ENCODE assay signal across 9 mouse cellular contexts in genomic region chr14:44988456-44989016, GRCm38 (mm10). TPM values are rescaled to one million over a fixed set of nuclear protein-coding genes. Genes with fewer than 3 reads are reported as not detected.
DNase-seq lines count a peak whose midpoint lies in the region; ATAC-seq and TF ChIP-seq lines count a peak whose summit lies in the region.
"Had no signal": no experiment of that assay in that cellular context is flagged by ENCODE, and none has a peak within 500 bp of the region (broad histone marks: within the 10 kb centered on the region; RNA-seq: fewer than 3 reads in every experiment).

No protein-coding gene starts in this region.

- TF ChIP-seq POLR2A in heart, adult 2 months (IDR thresholded peaks at IDR 0.05; ENCODE audit: insufficient read depth, low read depth, low read length): no peak

- peak overlapping the region; percentile 15; the same call in 1 of the 2 replicates for H3K27ac ChIP-seq in heart, adult 2 months

- ATAC-seq in cerebellum, adult (ENCODE audit: insufficient number of reproducible peaks, low FRiP score, low TSS enrichment): 0 out of 2 replicates have a peak, but pooled peaks have one; percentile 27
- ATAC-seq in megakaryocyte-erythroid progenitor cell, adult 5-6 weeks (replicated peaks; ENCODE audit: low FRiP score, low TSS enrichment, poor library complexity, severe bottlenecking): peak; percentile 56

- TF ChIP-seq CTCF in heart, adult 2 months (IDR thresholded peaks at IDR 0.05): no peak

- no peak for DNase-seq in cerebellum, adult 18-20 months
- peak; percentile 64 for DNase-seq in T-cell, adult 2 months (ENCODE audit: low spot score)
- DNase-seq in heart, adult 2 months: peak; percentile 21 to 49
- peak; percentile 28 to 44 for DNase-seq in kidney, postnatal 4 days
- DNase-seq in splenic B cell, adult 2 months (ENCODE audit: low read depth, low spot score): peak; percentile 51
- DNase-seq in right cerebral cortex, postnatal 4 days: no peak

- H3K27me3 ChIP-seq in heart, adult 2 months (ENCODE audit: control insufficient read depth, insufficient read depth, low read length): peaks cover 9% of the 10 kb centered on the region; the same call in 1 of the 2 replicates
- H3K27me3 ChIP-seq in splenic B cell, adult 2 months (ENCODE audit: control insufficient read depth, insufficient read depth, low read length, poor library complexity, severe bottlenecking): no peaks in the 10 kb centered on the region

- H3K9ac ChIP-seq in heart, adult 2 months (ENCODE audit: low read depth, low read length): peak overlapping the region; percentile 47

- TF ChIP-seq EP300 in heart, adult 2 months (IDR thresholded peaks at IDR 0.05; ENCODE audit: insufficient read depth, low read depth, low read length): no peak

- WGBS in heart, adult 2 months: 7% methylated on average over 14 of the region's 14 CpGs

- intact Hi-C loops in heart, adult 2 months (cut with DNase I): loop anchor here (1.0 kb wide), 1 partner anchor 155 kb away; no protein-coding TSS in a partner anchor

- peak overlapping the region; percentile 47 for H3K4me3 ChIP-seq in heart, adult 2 months

- no peaks in the 10 kb centered on the region for H3K79me2 ChIP-seq in heart, adult 2 months (replicated peaks; ENCODE audit: control insufficient read depth, insufficient read depth, low read length)

- no peaks in the 10 kb centered on the region for H3K36me3 ChIP-seq in heart, adult 2 months (ENCODE audit: control insufficient read depth, insufficient read depth, low read length)
- H3K36me3 ChIP-seq in splenic B cell, adult 2 months (ENCODE audit: control insufficient read depth, insufficient read depth, low read length, poor library complexity, severe bottlenecking): no peaks in the 10 kb centered on the region

- no peaks in the 10 kb centered on the region for H3K4me1 ChIP-seq in heart, adult 2 months (ENCODE audit: control insufficient read depth, insufficient read depth, low read length)

RNA-seq across cellular contexts. Expression of gene Ptger2, which starts 0.5 kb away (rescaled TPM):
- under 1 TPM; 0.13 to 0.20 TPM for total RNA-seq in heart, adult 2 months (2021)
- polyA plus RNA-seq in heart, adult 2 months (2012; rRNA removed): 0.15 and 0.51 TPM in 2 replicates
- total RNA-seq in megakaryocyte-erythroid progenitor cell, adult 5-6 weeks (2014; fragmentation: Nextera tagmentation): 0.64 TPM in 1 of 2 replicates, not detected in the other
- total RNA-seq in megakaryocyte-erythroid progenitor cell, adult 5-6 weeks (2017): 0.08 TPM in 1 of 2 replicates, not detected in the other
- polyA plus RNA-seq: C2C12 had no signal

Comparison
In these comparisons a context has a peak if more than half of its experiments do, and no peak if none do; other contexts are left out.
1. DNase-seq: peak in T-cell, adult 2 months (single experiment), heart, adult 2 months (2 of 2), kidney, postnatal 4 days (2 of 2) and splenic B cell, adult 2 months (single experiment); none in cerebellum, adult 18-20 months (0 of 2) and right cerebral cortex, postnatal 4 days (single experiment).